Mouse (Mus musculus): ENCODE measurements around the gene Sgsm1. TPM values are rescaled to one million over a fixed set of nuclear protein-coding genes. Genes with fewer than 3 reads are reported as not detected.

The Sgsm1 gene
- total and polyA plus RNA-seq, 2 experiments from 2014 or later, result 0.11 to 1.1 TPM

DNA sequence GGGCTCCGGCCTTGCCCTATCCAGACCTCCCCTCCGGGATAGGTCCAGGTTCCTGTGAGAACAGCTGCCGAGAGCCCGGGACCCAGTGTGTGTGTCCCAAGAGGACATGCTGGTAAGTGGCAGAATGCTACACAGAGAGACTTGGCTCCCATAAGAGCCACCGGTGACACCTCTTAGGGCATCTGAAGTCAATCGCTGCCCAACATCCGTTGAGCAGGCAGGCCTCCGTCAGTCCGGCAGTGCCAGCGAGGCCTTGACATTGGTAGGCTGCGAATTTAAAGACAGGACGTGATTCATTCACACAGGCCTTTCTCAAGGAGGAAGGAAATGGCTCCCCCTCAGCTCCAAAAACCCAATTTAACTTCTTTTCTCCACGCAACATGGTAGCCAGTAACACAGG lies 100.7 kb downstream of the Sgsm1 start:
- no peak overlapping the region for H3K9ac ChIP-seq (replicated peaks; ENCODE audit: low read depth, low read length)
- no peaks in the 10 kb centered on the region for H3K27me3 ChIP-seq (ENCODE audit: control insufficient read depth, insufficient read depth, low read length)
- no peak for DNase-seq (ENCODE audit: low spot score)
- H3K27ac ChIP-seq (ENCODE audit: low read depth), result peak overlapping the region; percentile 92
- WGBS, result 74% methylated on average over 13 of the region's 13 CpGs
- H3K9me3 ChIP-seq (replicated peaks; ENCODE audit: control insufficient read depth, low read length), result no peaks in the 10 kb centered on the region
- ATAC-seq (ENCODE audit: insufficient read depth, low read depth), result no peak
- H3K4me3 ChIP-seq (ENCODE audit: low read depth, low read length), result no peak overlapping the region
- TF ChIP-seq EP300 (IDR thresholded peaks at IDR 0.05; ENCODE audit: low read depth) (no peak), CTCF (IDR thresholded peaks at IDR 0.05; ENCODE audit: low read depth) (no peak)
- peaks cover 13% of the 10 kb centered on the region for H3K4me1 ChIP-seq (ENCODE audit: control insufficient read depth, insufficient read depth)
- H3K4me2 ChIP-seq (ENCODE audit: low read depth, low read length), result no peak overlapping the region
- H3K36me3 ChIP-seq (replicated peaks; ENCODE audit: control insufficient read depth, insufficient read depth, low read length), result no peaks in the 10 kb centered on the region

GRCm38 (mm10) chr5:113209401-113209750 lies 101.2 kb downstream of the Sgsm1 start:
- H3K4me3 ChIP-seq (ENCODE audit: low read depth, low read length), result no peak overlapping the region
- peak overlapping the region; percentile 92 for H3K27ac ChIP-seq (ENCODE audit: low read depth)
- TF ChIP-seq EP300 (IDR thresholded peaks at IDR 0.05; ENCODE audit: low read depth), result no peak
- TF ChIP-seq CTCF (IDR thresholded peaks at IDR 0.05; ENCODE audit: low read depth), result no peak
- H3K9ac ChIP-seq (replicated peaks; ENCODE audit: low read depth, low read length), result no peak overlapping the region
- DNase-seq (ENCODE audit: low spot score) (no peak), ATAC-seq (ENCODE audit: insufficient read depth, low read depth) (no peak)
- H3K9me3 ChIP-seq (replicated peaks; ENCODE audit: control insufficient read depth, low read length), result no peaks in the 10 kb centered on the region
- H3K4me2 ChIP-seq (ENCODE audit: low read depth, low read length), result no peak overlapping the region
- no peaks in the 10 kb centered on the region for H3K36me3 ChIP-seq (replicated peaks; ENCODE audit: control insufficient read depth, insufficient read depth, low read length)
- H3K4me1 ChIP-seq (ENCODE audit: control insufficient read depth, insufficient read depth), result peaks cover 13% of the 10 kb centered on the region
- no peaks in the 10 kb centered on the region for H3K27me3 ChIP-seq (ENCODE audit: control insufficient read depth, insufficient read depth, low read length)
- 44% methylated on average over 11 of the region's 11 CpGs for WGBS

- Histone ChIP-seq H3K4me3 (ENCODE audit: low read depth, low read length) (no peak overlapping the region), H3K27me3 (ENCODE audit: control insufficient read depth, insufficient read depth, low read length) (no peaks in the 10 kb centered on the region), H3K4me2 (ENCODE audit: low read depth, low read length) (no peak overlapping the region), H3K36me3 (replicated peaks; ENCODE audit: control insufficient read depth, insufficient read depth, low read length) (no peaks in the 10 kb centered on the region), H3K9ac (replicated peaks; ENCODE audit: low read depth, low read length) (no peak overlapping the region), H3K4me1 (ENCODE audit: control insufficient read depth, insufficient read depth) (peaks cover 13% of the 10 kb centered on the region), H3K9me3 (replicated peaks; ENCODE audit: control insufficient read depth, low read length) (no peaks in the 10 kb centered on the region), H3K27ac (ENCODE audit: low read depth) (peak overlapping the region; percentile 92)
- DNase-seq (ENCODE audit: low spot score) (peak; percentile 84), ATAC-seq (ENCODE audit: insufficient read depth, low read depth) (peak; percentile 73)
- TF ChIP-seq CTCF (IDR thresholded peaks at IDR 0.05; ENCODE audit: low read depth), result no peak
- no peak for TF ChIP-seq EP300 (IDR thresholded peaks at IDR 0.05; ENCODE audit: low read depth)
- WGBS, result 41% methylated on average over 11 of the region's 11 CpGs
Measured at GRCm38 (mm10) chr5:113208622-113209400, 101.8 kb downstream of the Sgsm1 start.

DNA sequence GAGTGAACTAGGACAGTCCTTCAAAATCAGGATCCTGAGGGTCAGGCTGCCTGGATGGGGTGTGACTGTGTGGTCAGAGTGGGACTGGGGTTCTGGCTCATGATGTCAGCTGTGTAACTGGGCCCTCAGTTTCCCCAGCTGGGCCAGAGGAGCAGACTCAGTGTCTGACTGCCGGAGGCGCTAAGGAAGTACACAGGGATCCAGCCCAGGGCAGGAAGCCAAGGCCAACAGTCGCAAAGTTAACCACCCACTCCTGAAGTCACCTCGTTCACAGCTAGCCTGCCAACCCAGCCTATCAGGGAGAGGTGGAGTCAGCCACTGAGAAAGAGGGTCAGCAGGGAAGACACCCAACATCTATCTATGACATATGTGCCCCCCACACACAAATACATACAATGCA lies 102.5 kb downstream of the Sgsm1 start:
- no peak for DNase-seq (ENCODE audit: low spot score)
- Histone ChIP-seq H3K4me3 (ENCODE audit: low read depth, low read length) (no peak overlapping the region), H3K4me1 (ENCODE audit: control insufficient read depth, insufficient read depth) (peaks cover 13% of the 10 kb centered on the region), H3K9me3 (replicated peaks; ENCODE audit: control insufficient read depth, low read length) (0 out of 2 replicates have a peak, but pooled peaks cover 3% of the 10 kb centered on the region), H3K36me3 (replicated peaks; ENCODE audit: control insufficient read depth, insufficient read depth, low read length) (no peaks in the 10 kb centered on the region), H3K4me2 (ENCODE audit: low read depth, low read length) (no peak overlapping the region), H3K9ac (replicated peaks; ENCODE audit: low read depth, low read length) (no peak overlapping the region), H3K27ac (ENCODE audit: low read depth) (peak overlapping the region; percentile 92), H3K27me3 (ENCODE audit: control insufficient read depth, insufficient read depth, low read length) (no peaks in the 10 kb centered on the region)
- no peak for TF ChIP-seq EP300 (IDR thresholded peaks at IDR 0.05; ENCODE audit: low read depth)
- no peak for TF ChIP-seq CTCF (IDR thresholded peaks at IDR 0.05; ENCODE audit: low read depth)
- no peak for ATAC-seq (ENCODE audit: insufficient read depth, low read depth)
- 38% methylated on average over 4 of the region's 4 CpGs for WGBS

DNA sequence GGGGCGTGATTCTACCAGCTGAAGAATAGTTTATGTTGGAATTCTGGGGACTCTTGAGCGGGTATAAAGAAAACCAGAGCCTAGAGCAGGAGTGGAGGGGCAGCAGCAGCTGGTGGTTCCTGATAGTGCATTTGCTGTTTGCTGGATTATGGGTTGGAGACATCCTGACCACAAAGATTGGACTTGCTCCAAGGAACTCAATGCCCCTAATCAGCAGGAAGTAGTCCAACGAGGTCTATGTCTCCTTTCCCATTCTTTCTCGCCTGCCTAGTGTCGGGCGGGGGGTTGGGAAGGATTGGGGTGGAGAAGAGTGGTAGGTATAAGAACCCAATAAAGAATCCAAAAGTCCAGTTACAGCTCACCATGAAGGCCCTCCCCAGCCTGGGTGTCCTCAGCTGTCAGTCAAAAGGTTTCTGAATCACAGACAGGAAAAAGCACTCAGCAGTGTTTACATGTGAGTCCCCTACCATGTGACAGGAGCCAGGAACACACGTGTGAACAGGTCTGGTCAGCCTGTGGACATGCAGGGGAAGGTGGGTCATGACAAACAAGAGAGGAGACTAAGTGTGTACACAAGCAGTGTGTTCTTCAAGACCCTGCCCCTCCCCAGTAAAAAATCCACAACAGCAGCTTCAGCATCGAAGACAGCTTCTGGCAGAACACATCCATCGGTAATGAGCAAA lies 103.8 kb downstream of the Sgsm1 start:
- H3K36me3 ChIP-seq (replicated peaks; ENCODE audit: control insufficient read depth, insufficient read depth, low read length), result no peaks in the 10 kb centered on the region
- H3K4me1 ChIP-seq (ENCODE audit: control insufficient read depth, insufficient read depth), result peaks cover 13% of the 10 kb centered on the region
- no peak for TF ChIP-seq CTCF (IDR thresholded peaks at IDR 0.05; ENCODE audit: low read depth)
- TF ChIP-seq EP300 (IDR thresholded peaks at IDR 0.05; ENCODE audit: low read depth), result no peak
- DNase-seq (ENCODE audit: low spot score) (no peak), ATAC-seq (ENCODE audit: insufficient read depth, low read depth) (no peak)
- no peak overlapping the region for H3K4me2 ChIP-seq (ENCODE audit: low read depth, low read length)
- H3K4me3 ChIP-seq (ENCODE audit: low read depth, low read length), result no peak overlapping the region
- H3K27me3 ChIP-seq (ENCODE audit: control insufficient read depth, insufficient read depth, low read length), result no peaks in the 10 kb centered on the region
- H3K9ac ChIP-seq (replicated peaks; ENCODE audit: low read depth, low read length), result no peak overlapping the region
- H3K27ac ChIP-seq (ENCODE audit: low read depth), result peak overlapping the region; percentile 92
- 0 out of 2 replicates have a peak, but pooled peaks cover 4% of the 10 kb centered on the region for H3K9me3 ChIP-seq (replicated peaks; ENCODE audit: control insufficient read depth, low read length)
- WGBS, result 30% methylated on average over 9 of the region's 9 CpGs
